Mouse (Mus musculus): ENCODE data around the gene Mmp25. TPM values are rescaled to one million over a fixed set of nuclear protein-coding genes. Genes with fewer than 3 reads are reported as not detected.
"Not testable (repeated sequence)": the region's sequence is repeated elsewhere in the genome, so short reads cannot be mapped to it uniquely, and the experiment has no call there.

Gene Mmp25
- total RNA-seq, 2 experiments from 2014 or later = 1.1 to 1.5 TPM

- intact Hi-C loops (cut with DNase I) = no loop called here
- no peak for DNase-seq (ENCODE audit: extremely low spot score in 1 of 2, low spot score in 2 of 2)
These were observed 39.9 kb downstream of the Mmp25 start for GRCm38 (mm10) chr17:23605220-23605619.

GRCm38 (mm10) chr17:23604394-23604793 lies 40.7 kb downstream of the Mmp25 start:
- intact Hi-C loops (cut with DNase I) = no loop called here

GRCm38 (mm10) chr17:23603542-23603941 lies 41.5 kb downstream of the Mmp25 start:
- intact Hi-C loops (cut with DNase I) = no loop called here
- no peak for DNase-seq (ENCODE audit: extremely low spot score in 1 of 2, low spot score in 2 of 2)

More at GRCm38 (mm10) chr17:23604394-23604793, 40.7 kb downstream of the Mmp25 start:
- DNase-seq (ENCODE audit: extremely low spot score in 1 of 2, low spot score in 2 of 2) = no peak

GRCm38 (mm10) chr17:23603077-23603476 lies 42.0 kb downstream of the Mmp25 start:
- intact Hi-C loops (cut with DNase I) = no loop called here
- no peak for DNase-seq (ENCODE audit: extremely low spot score in 1 of 2, low spot score in 2 of 2)

- DNase-seq (ENCODE audit: extremely low spot score in 1 of 2, low spot score in 2 of 2) = no peak
- intact Hi-C loops (cut with DNase I) = no loop called here
These were observed 43.1 kb downstream of the Mmp25 start for GRCm38 (mm10) chr17:23601836-23602585.

- DNase-seq (ENCODE audit: extremely low spot score in 1 of 2, low spot score in 2 of 2) = no peak
- intact Hi-C loops (cut with DNase I) = no loop called here
These were observed 44.1 kb downstream of the Mmp25 start, which contains the start of gene Zscan10 for GRCm38 (mm10) chr17:23600641-23601622. Zscan10 (plus strand) TSS chr17:23600856.

GRCm38 (mm10) chr17:23599605-23600063 lies 45.4 kb downstream of the Mmp25 start:
- no peak for DNase-seq (ENCODE audit: extremely low spot score in 1 of 2, low spot score in 2 of 2)
- intact Hi-C loops (cut with DNase I) = no loop called here

- intact Hi-C loops (cut with DNase I) = no loop called here
These were observed 46.2 kb downstream of the Mmp25 start, which contains the start of gene Zfp13 for GRCm38 (mm10) chr17:23598582-23599552. Zfp13 (minus strand) TSS chr17:23599487.

GRCm38 (mm10) chr17:23595139-23595538 lies 49.9 kb downstream of the Mmp25 start:
- DNase-seq (ENCODE audit: extremely low spot score in 1 of 2, low spot score in 2 of 2); intact Hi-C loops (cut with DNase I): not testable (repeated sequence)

More at GRCm38 (mm10) chr17:23598582-23599552, 46.2 kb downstream of the Mmp25 start, which contains the start of gene Zfp13:
- peak; percentile 73 to 92 for DNase-seq (ENCODE audit: extremely low spot score in 1 of 2, low spot score in 2 of 2)

- intact Hi-C loops (cut with DNase I) = no loop called here
- DNase-seq (ENCODE audit: extremely low spot score in 1 of 2, low spot score in 2 of 2) = no peak
These were observed 52.2 kb downstream of the Mmp25 start for GRCm38 (mm10) chr17:23592926-23593300.

- intact Hi-C loops (cut with DNase I) = no loop called here
- DNase-seq (ENCODE audit: extremely low spot score in 1 of 2, low spot score in 2 of 2) = peak; percentile 96 to 98
These were observed 52.7 kb downstream of the Mmp25 start for GRCm38 (mm10) chr17:23592208-23592925.

GRCm38 (mm10) chr17:23587253-23587652 lies 57.8 kb downstream of the Mmp25 start:
- intact Hi-C loops (cut with DNase I) = no loop called here

GRCm38 (mm10) chr17:23585721-23586491 lies 59.2 kb downstream of the Mmp25 start:
- DNase-seq (ENCODE audit: extremely low spot score in 1 of 2, low spot score in 2 of 2) = peak; percentile 77 to 80
- intact Hi-C loops (cut with DNase I) = no loop called here

More at GRCm38 (mm10) chr17:23587253-23587652, 57.8 kb downstream of the Mmp25 start:
- DNase-seq (ENCODE audit: extremely low spot score in 1 of 2, low spot score in 2 of 2) = no peak

- intact Hi-C loops (cut with DNase I) = no loop called here
These were observed 60.3 kb downstream of the Mmp25 start for GRCm38 (mm10) chr17:23584786-23585185.

More at GRCm38 (mm10) chr17:23584786-23585185, 60.3 kb downstream of the Mmp25 start:
- DNase-seq (ENCODE audit: extremely low spot score in 1 of 2, low spot score in 2 of 2) = no peak

Measured in left cerebral cortex, postnatal 10 days (tissue).